Mouse (Mus musculus): ENCODE measurements at regions not wholly inside any gene's neighbourhood (a gene's known extent, or its start where the extent isn't known, plus 50 kb on each side); places are given as distances from the start of the nearest gene placed in this dataset.

- DNase-seq (ENCODE audit: low spot score in 2 of 2): peak in 1 of 2 experiments; percentile 53
Observed at GRCm38 (mm10) chr12:50943741-50944521, 295.0 kb upstream of the Prkd1 start.

GRCm38 (mm10) chr12:50943340-50943739, 294.4 kb upstream of the Prkd1 start:
- no peak for DNase-seq (ENCODE audit: low spot score in 2 of 2)

- DNase-seq (ENCODE audit: low spot score in 2 of 2): no peak
Observed at GRCm38 (mm10) chr12:50935516-50935915, 286.6 kb upstream of the Prkd1 start.

- DNase-seq (ENCODE audit: low spot score in 2 of 2): no peak
Observed at GRCm38 (mm10) chr12:50932496-50932895, 283.6 kb upstream of the Prkd1 start.

- no peak for DNase-seq (ENCODE audit: low spot score in 2 of 2)
Observed at GRCm38 (mm10) chr12:50929641-50930040, 280.7 kb upstream of the Prkd1 start.

- DNase-seq (ENCODE audit: low spot score in 2 of 2): no peak
Observed at GRCm38 (mm10) chr12:50926234-50926633, 277.3 kb upstream of the Prkd1 start.

- no peak for DNase-seq (ENCODE audit: low spot score in 2 of 2)
Observed at GRCm38 (mm10) chr12:50921739-50922138, 272.8 kb upstream of the Prkd1 start.

- DNase-seq (ENCODE audit: low spot score in 2 of 2): no peak
Observed at GRCm38 (mm10) chr12:50899609-50900447, 250.9 kb upstream of the Prkd1 start.

GRCm38 (mm10) chr12:50897606-50898166, 248.8 kb upstream of the Prkd1 start:
- no peak for DNase-seq (ENCODE audit: low spot score in 2 of 2)

GRCm38 (mm10) chr12:50893604-50894003, 244.7 kb upstream of the Prkd1 start:
- no peak for DNase-seq (ENCODE audit: low spot score in 2 of 2)

GRCm38 (mm10) chr12:50875796-50876195, 226.9 kb upstream of the Prkd1 start:
- DNase-seq (ENCODE audit: low spot score in 2 of 2): no peak

- DNase-seq (ENCODE audit: low spot score in 2 of 2): no peak
Observed at GRCm38 (mm10) chr12:50874024-50874398, 225.1 kb upstream of the Prkd1 start.

- no peak for DNase-seq (ENCODE audit: low spot score in 2 of 2)
Observed at GRCm38 (mm10) chr12:50873390-50874023, 224.6 kb upstream of the Prkd1 start.

- no peak for DNase-seq (ENCODE audit: low spot score in 2 of 2)
Observed at GRCm38 (mm10) chr12:50851644-50852043, 202.7 kb upstream of the Prkd1 start.

- no peak for DNase-seq (ENCODE audit: low spot score in 2 of 2)
Observed at GRCm38 (mm10) chr12:50847976-50848375, 199.1 kb upstream of the Prkd1 start.

- no peak for DNase-seq (ENCODE audit: low spot score in 2 of 2)
Observed at GRCm38 (mm10) chr12:50842744-50843143, 193.8 kb upstream of the Prkd1 start.

- DNase-seq (ENCODE audit: low spot score in 2 of 2): no peak
Observed at GRCm38 (mm10) chr12:50839391-50839790, 190.5 kb upstream of the Prkd1 start.

- DNase-seq (ENCODE audit: low spot score in 2 of 2): no peak
Observed at GRCm38 (mm10) chr12:50808731-50809281, 159.9 kb upstream of the Prkd1 start.

GRCm38 (mm10) chr12:50804391-50804790, 155.5 kb upstream of the Prkd1 start:
- DNase-seq (ENCODE audit: low spot score in 2 of 2): no peak

- DNase-seq (ENCODE audit: low spot score in 2 of 2): no peak
Observed at GRCm38 (mm10) chr12:50765156-50765940, 116.5 kb upstream of the Prkd1 start.
